Mouse (Mus musculus) intestine, postnatal 0 days (tissue): ENCODE data around the gene Irgm2. TPM values are rescaled to one million over a fixed set of nuclear protein-coding genes. Genes with fewer than 3 reads are reported as not detected.

Experiments
- ATAC-seq: fragments of 200-750 bp; cut with Nextera tagmentation; 2 replicates; pipeline ENCODE4 v1.8.0; 2017; ENCODE audit warnings: mild to moderate bottlenecking, moderate TSS enrichment, moderate library complexity
- H3K27ac ChIP-seq: fragments of 300-500 bp; sonication (generic); 2 replicates; pipeline ENCODE4 v1.5.1; 2014; ENCODE audit warnings: mild to moderate bottlenecking, low read depth, low read length, moderate library complexity
- H3K27me3 ChIP-seq: fragments of 300-500 bp; sonication (generic); replicated peaks from 2 replicates; pipeline ENCODE4 v1.6.1; 2014; ENCODE audit warnings: low read length, mixed read lengths; ENCODE audit not compliant: control insufficient read depth, insufficient read depth
- H3K36me3 ChIP-seq: fragments of 300-500 bp; sonication (generic); 2 replicates; pipeline ENCODE4 v1.6.1; 2014; ENCODE audit warnings: mild to moderate bottlenecking, moderate library complexity; ENCODE audit not compliant: control insufficient read depth, insufficient read depth
- H3K4me1 ChIP-seq: fragments of 300-500 bp; sonication (generic); replicated peaks from 2 replicates; pipeline ENCODE4 v1.6.1; 2014; ENCODE audit warnings: antibody characterized with exemption, low read length, mixed read lengths; ENCODE audit not compliant: control insufficient read depth, insufficient read depth
- H3K4me2 ChIP-seq: fragments of 300-500 bp; sonication (generic); replicated peaks from 2 replicates; pipeline ENCODE4 v1.6.1; 2014; ENCODE audit warnings: low read depth, mild to moderate bottlenecking, moderate library complexity
- H3K4me3 ChIP-seq: fragments of 300-500 bp; sonication (generic); 2 replicates; pipeline ENCODE4 v1.5.1; 2014; ENCODE audit warnings: low read depth, low read length
- H3K9ac ChIP-seq: fragments of 300-500 bp; sonication (generic); 2 replicates; pipeline ENCODE4 v1.6.1; 2014; ENCODE audit warnings: mild to moderate bottlenecking, low read depth, low read length
- H3K9me3 ChIP-seq: fragments of 300-500 bp; sonication (generic); 2 replicates; pipeline ENCODE4 v1.6.1; 2016; ENCODE audit warnings: mixed run types; ENCODE audit not compliant: control insufficient read depth
- CTCF ChIP-seq: sonication (generic); IDR thresholded peaks from 2 replicates; pipeline ENCODE4 v1.5.1; 2016; ENCODE audit warnings: low read depth, mild to moderate bottlenecking, control low read depth, antibody characterized with exemption, moderate library complexity
- WGBS: fragments of 180-500 bp; shearing (Covaris S2); extraction: QIAGEN DNeasy Blood & Tissue Kit; methylation state at CpG from one replicate; pipeline ENCODE4 v1.1.7; 2014; 5-methylcytosine and 5-hydroxymethylcytosine counted together
- polyA plus RNA-seq: library from polyadenylated mRNA; unstranded; fragments of >200 nt; fragmentation: Nextera tagmentation; extraction: Ambion mirVana; gene quantifications from 2 replicates; pipeline ENCODE4 v1.2.1, GENCODE M21; 2015

The Irgm2 gene
- polyA plus RNA-seq, 1 experiment from 2014 or later: 6.4 TPM

- H3K4me2 ChIP-seq: no peak overlapping the region
- H3K36me3 ChIP-seq: no peaks in the 10 kb centered on the region
- TF ChIP-seq CTCF: no peak
- no peak for ATAC-seq
- no peak overlapping the region for H3K9ac ChIP-seq
- 74% methylated on average over 2 of the region's 2 CpGs for WGBS
- H3K27me3 ChIP-seq: no peaks in the 10 kb centered on the region
- H3K4me1 ChIP-seq: no peaks in the 10 kb centered on the region
- H3K9me3 ChIP-seq: no peaks in the 10 kb centered on the region
- no peak overlapping the region for H3K4me3 ChIP-seq
- H3K27ac ChIP-seq: no peak overlapping the region
These were observed 64.1 kb downstream of the Irgm2 start for GRCm38 (mm10) chr11:58263516-58263915.

GRCm38 (mm10) chr11:58264546-58264945 lies 65.1 kb downstream of the Irgm2 start:
- WGBS: 78% methylated on average over 9 of the region's 9 CpGs
- H3K4me2 ChIP-seq: no peak overlapping the region
- H3K9ac ChIP-seq: no peak overlapping the region
- no peaks in the 10 kb centered on the region for H3K9me3 ChIP-seq
- no peak overlapping the region for H3K27ac ChIP-seq
- no peaks in the 10 kb centered on the region for H3K27me3 ChIP-seq
- H3K4me1 ChIP-seq: no peaks in the 10 kb centered on the region
- TF ChIP-seq CTCF: no peak
- no peaks in the 10 kb centered on the region for H3K36me3 ChIP-seq
- no peak overlapping the region for H3K4me3 ChIP-seq
- no peak for ATAC-seq

DNA sequence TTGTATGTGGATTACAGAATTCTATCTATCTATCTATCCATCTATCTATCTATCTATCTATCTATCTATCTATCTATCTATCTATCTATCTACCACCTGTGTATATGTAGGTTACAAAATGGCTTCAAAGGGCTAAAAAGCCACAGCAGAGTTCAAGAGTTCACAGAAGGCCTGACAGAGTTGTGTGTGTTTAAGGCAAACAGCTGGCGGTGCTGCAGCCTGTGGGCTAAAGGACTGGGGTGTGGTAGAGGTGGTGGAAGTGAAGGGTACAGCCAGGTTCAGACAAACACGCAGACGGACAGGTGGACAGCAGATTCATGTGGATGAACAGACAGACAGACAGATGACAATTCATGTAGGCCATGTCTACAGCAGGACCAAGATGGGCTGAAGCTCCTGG lies 68.9 kb downstream of the Irgm2 start:
- no peak overlapping the region for H3K9ac ChIP-seq
- 57% methylated on average over 3 of the region's 3 CpGs for WGBS
- no peaks in the 10 kb centered on the region for H3K4me1 ChIP-seq
- no peak for TF ChIP-seq CTCF
- H3K27ac ChIP-seq: no peak overlapping the region
- no peaks in the 10 kb centered on the region for H3K9me3 ChIP-seq
- H3K27me3 ChIP-seq: no peaks in the 10 kb centered on the region
- no peak overlapping the region for H3K4me3 ChIP-seq
- no peaks in the 10 kb centered on the region for H3K36me3 ChIP-seq
- ATAC-seq: no peak
- no peak overlapping the region for H3K4me2 ChIP-seq

Other genes starting within 250 kb of the Irgm2 start
- gene Larp1, start 190.6 kb upstream of the Irgm2 start, polyA plus RNA-seq: 9.6 and 11.5 TPM in 2 replicates
- gene Gm12248, start 106.5 kb upstream of the Irgm2 start, polyA plus RNA-seq: not detected in 2 replicates
- gene Cnot8, start 95.5 kb upstream of the Irgm2 start, polyA plus RNA-seq: 43.2 and 46.2 TPM in 2 replicates
- gene Gemin5, start 31.1 kb upstream of the Irgm2 start, polyA plus RNA-seq: 3.6 and 4.0 TPM in 2 replicates
- 86.2 and 90.1 TPM in 2 replicates for gene Mrpl22, start 28.0 kb upstream of the Irgm2 start, polyA plus RNA-seq
- gene Igtp, start 62 bp upstream of the Irgm2 start, polyA plus RNA-seq: 10.9 and 11.5 TPM in 2 replicates
- gene 4930438A08Rik, start 75.2 kb downstream of the Irgm2 start, polyA plus RNA-seq: not detected in 2 replicates
- 3.9 and 4.7 TPM in 2 replicates for gene Zfp692, start 107.5 kb downstream of the Irgm2 start, polyA plus RNA-seq
- 32.0 and 33.8 TPM in 2 replicates for gene Zfp672, start 130.7 kb downstream of the Irgm2 start, polyA plus RNA-seq
- gene Sh3bp5l, start 131.1 kb downstream of the Irgm2 start, polyA plus RNA-seq: 13.2 and 14.7 TPM in 2 replicates
- 1,454 and 1,717 TPM in 2 replicates for gene Lypd8, start 179.4 kb downstream of the Irgm2 start, polyA plus RNA-seq
- 0.77 and 4.8 TPM in 2 replicates for gene 1810065E05Rik, start 221.5 kb downstream of the Irgm2 start, polyA plus RNA-seq
- not detected in 2 replicates for gene Gm12253, start 232.9 kb downstream of the Irgm2 start, polyA plus RNA-seq